23 mouse cellular contexts compared by ENCODE assay signal in the genomic region with DNA sequence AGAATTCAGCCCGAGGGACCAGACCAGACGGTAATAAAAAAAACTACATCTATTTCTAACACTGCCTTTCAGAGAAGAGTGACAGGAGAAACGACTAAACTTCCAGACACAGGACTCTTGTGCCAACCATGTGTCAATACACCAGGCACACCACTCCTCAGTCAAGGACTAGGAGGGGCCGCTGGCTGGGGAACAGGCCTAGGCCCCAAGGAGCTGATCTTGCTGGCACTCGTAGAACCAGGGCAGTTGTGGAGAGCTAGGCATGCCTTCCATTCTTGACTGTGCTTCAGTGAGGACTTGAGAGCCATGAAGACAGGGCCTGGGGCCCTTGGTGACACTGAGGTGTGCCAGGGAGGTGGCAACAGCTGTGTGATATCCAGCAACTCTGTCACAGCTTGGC.
A peak's percentile ranks its signal among the peaks of the same experiment; 100 is the strongest.
DNase-seq lines count a peak whose midpoint lies in the region; ATAC-seq and TF ChIP-seq lines count a peak whose summit lies in the region.
"Had no signal": no experiment of that assay in that cellular context is flagged by ENCODE, and none has a peak within 500 bp of the region (broad histone marks: within the 10 kb centered on the region; RNA-seq: fewer than 3 reads in every experiment).

No protein-coding gene starts in this region.

- H3K36me3 ChIP-seq in heart, embryonic 14.5 days (ENCODE audit: control insufficient read depth, insufficient read depth, low read length): no peaks in the 10 kb centered on the region
- no peaks in the 10 kb centered on the region for H3K36me3 ChIP-seq in lung, embryonic 15.5 days
- H3K36me3 ChIP-seq: embryonic facial prominence, embryonic 13.5 days; hindbrain, embryonic 12.5 days; liver, embryonic 13.5 days had no signal

- WGBS in heart, embryonic 14.5 days: 32% methylated on average over 5 of the region's 5 CpGs
- WGBS in lung, adult 2 months: 57% methylated on average over 5 of the region's 5 CpGs
- 42% methylated on average over 5 of the region's 5 CpGs for WGBS in lung, embryonic 15.5 days

- H3K4me1 ChIP-seq in heart, embryonic 14.5 days (ENCODE audit: control insufficient read depth in 2 of 2, insufficient read depth in 2 of 2, low read length in 2 of 2): peaks cover 19 to 44% of the 10 kb centered on the region in 2 experiments
- peaks cover 15% of the 10 kb centered on the region; the same call in 1 of the 2 replicates for H3K4me1 ChIP-seq in lung, adult 2 months (ENCODE audit: control insufficient read depth, insufficient read depth, low read length)
- peaks cover 46% of the 10 kb centered on the region for H3K4me1 ChIP-seq in lung, embryonic 15.5 days

- no peak for TF ChIP-seq CTCF in lung, adult 2 months (IDR thresholded peaks at IDR 0.05; ENCODE audit: insufficient read depth, low read length)

- no peak overlapping the region for H3K4me3 ChIP-seq in heart, embryonic 14.5 days (ENCODE audit: control insufficient read depth in 1 of 2, insufficient read depth in 1 of 2, low read depth in 1 of 2, low read length in 2 of 2)
- H3K4me3 ChIP-seq in lung, adult 2 months (replicated peaks; ENCODE audit: extremely low read depth, low read depth, low read length): no peak overlapping the region
- H3K4me3 ChIP-seq in lung, embryonic 15.5 days: no peak overlapping the region
- H3K4me3 ChIP-seq: embryonic facial prominence, embryonic 13.5 days; erythroblast, embryonic 14.5 days; hindbrain, embryonic 12.5 days; kidney, embryonic 15.5 days; left cerebral cortex, adult 2 months; liver, embryonic 13.5 days had no signal

- peak overlapping the region; percentile 58 to 69 for H3K27ac ChIP-seq in heart, embryonic 14.5 days (replicated peaks in 1 of 2; ENCODE audit: control insufficient read depth in 1 of 2, insufficient read depth in 1 of 2, low read depth in 2 of 2, low read length in 2 of 2)
- peak overlapping the region; percentile 29 for H3K27ac ChIP-seq in lung, embryonic 15.5 days
- H3K27ac ChIP-seq: embryonic facial prominence, embryonic 13.5 days; hindbrain, embryonic 12.5 days; kidney, embryonic 15.5 days; left cerebral cortex, adult 2 months; liver, embryonic 13.5 days had no signal

- DNase-seq in heart, adult 11 months: no peak
- DNase-seq in lung, adult 2 months: peak; percentile 63
- DNase-seq in lung, postnatal 36 days: peak; percentile 83
- no peak for DNase-seq in cerebellum, postnatal 4 days (ENCODE audit: low spot score in 2 of 2)
- DNase-seq: adrenal gland, adult 8-10 months; cerebellum, adult 18-20 months; cerebellum, postnatal 14 days; gastrocnemius, postnatal 36 days; kidney, postnatal 36 days; liver, embryonic 13.5 days; right cerebral cortex, postnatal 4 days; thymus, postnatal 36 days had no signal

- H3K4me2 ChIP-seq in heart, embryonic 14.5 days (ENCODE audit: low read length): no peak overlapping the region
- H3K4me2 ChIP-seq in lung, embryonic 15.5 days: no peak overlapping the region
- H3K4me2 ChIP-seq: embryonic facial prominence, embryonic 13.5 days; heart, embryonic 11.5 days; hindbrain, embryonic 12.5 days; kidney, embryonic 15.5 days; liver, embryonic 13.5 days; midbrain, embryonic 11.5 days had no signal

- no peaks in the 10 kb centered on the region for H3K9me3 ChIP-seq in heart, embryonic 14.5 days (ENCODE audit: control insufficient read depth, low read length)
- no peaks in the 10 kb centered on the region for H3K9me3 ChIP-seq in lung, embryonic 15.5 days
- H3K9me3 ChIP-seq: embryonic facial prominence, embryonic 13.5 days; hindbrain, embryonic 12.5 days; kidney, embryonic 15.5 days; liver, embryonic 13.5 days had no signal

- peak; percentile 51; the same call in 1 of the 2 replicates for ATAC-seq in heart, embryonic 14.5 days (ENCODE audit: insufficient number of reproducible peaks, insufficient read depth, low FRiP score, low read depth)
- peak; percentile 80 for ATAC-seq in lung, embryonic 15.5 days (ENCODE audit: borderline replicate concordance, extremely low read depth, low FRiP score, low TSS enrichment)
- ATAC-seq in frontal cortex, adult (ENCODE audit: low TSS enrichment): no peak
- ATAC-seq: intestine, postnatal 0 days had no signal

- no peaks in the 10 kb centered on the region for H3K27me3 ChIP-seq in heart, embryonic 14.5 days (ENCODE audit: control insufficient read depth, insufficient read depth, low read length)
- no peaks in the 10 kb centered on the region for H3K27me3 ChIP-seq in lung, embryonic 15.5 days
- H3K27me3 ChIP-seq: hindbrain, embryonic 12.5 days; kidney, embryonic 15.5 days; liver, embryonic 13.5 days had no signal

- H3K9ac ChIP-seq in heart, embryonic 14.5 days (ENCODE audit: low read length): no peak overlapping the region
- H3K9ac ChIP-seq in lung, embryonic 15.5 days: no peak overlapping the region
- H3K9ac ChIP-seq: embryonic facial prominence, embryonic 13.5 days; hindbrain, embryonic 12.5 days; kidney, embryonic 15.5 days; liver, embryonic 13.5 days had no signal

- no peak for TF ChIP-seq POLR2A in lung, adult 2 months (IDR thresholded peaks at IDR 0.05; ENCODE audit: borderline replicate concordance, extremely low read depth, low read depth, low read length)

Comparison
In these comparisons a context has a peak if more than half of its experiments do, and no peak if none do; other contexts are left out.
1. DNase-seq: peak in lung, adult 2 months (single experiment) and lung, postnatal 36 days (single experiment); none in heart, adult 11 months (single experiment) and cerebellum, postnatal 4 days (0 of 2).